Comparison of ENCODE assay signal across 8 mouse cellular contexts in genomic region chr11:110167459-110168251, GRCm38 (mm10). TPM values are rescaled to one million over a fixed set of nuclear protein-coding genes. Genes with fewer than 3 reads are reported as not detected.
DNase-seq lines count a peak whose midpoint lies in the region; ATAC-seq lines count a peak whose summit lies in the region.

Abca9 (minus strand) TSS chr11:110168196.

- H3K27me3 ChIP-seq in embryonic facial prominence, embryonic 13.5 days, result no peaks in the 10 kb centered on the region

- 29% methylated on average over 12 of the region's 12 CpGs for WGBS in embryonic facial prominence, embryonic 13.5 days

- no peak for ATAC-seq in embryonic facial prominence, embryonic 13.5 days (ENCODE audit: insufficient number of reproducible peaks, insufficient read depth, low FRiP score, low TSS enrichment, low read depth)
- no peak for ATAC-seq in megakaryocyte-erythroid progenitor cell, adult 5-6 weeks (replicated peaks; ENCODE audit: low FRiP score, low TSS enrichment, poor library complexity, severe bottlenecking)

- H3K9ac ChIP-seq in embryonic facial prominence, embryonic 13.5 days, result no peak within 1 kb of the TSS

- intact Hi-C loops in heart, postnatal 10 days (cut with DNase I), result no loop called here
- intact Hi-C loops in left cerebral cortex, postnatal 25 days (cut with DNase I), result no loop called here

- H3K27ac ChIP-seq in embryonic facial prominence, embryonic 13.5 days, result peak within 1 kb of the TSS; percentile 86

- H3K9me3 ChIP-seq in embryonic facial prominence, embryonic 13.5 days, result no peaks in the 10 kb centered on the region

- peaks cover 18% of the 10 kb centered on the region for H3K4me1 ChIP-seq in embryonic facial prominence, embryonic 13.5 days

- peak; percentile 44 for DNase-seq in gastrocnemius, adult 18-20 months (ENCODE audit: low spot score)
- no peak for DNase-seq in gastrocnemius, adult 8-10 months (ENCODE audit: low spot score in 2 of 2)
- no peak for DNase-seq in adrenal gland, adult 18-20 months (ENCODE audit: low spot score in 2 of 2)
- DNase-seq in heart, postnatal 10 days, result peak; percentile 48 to 57
- DNase-seq in left cerebral cortex, postnatal 25 days (ENCODE audit: low spot score in 2 of 2), result peak; percentile 42 to 75
- DNase-seq in ovary, postnatal 14 days (ENCODE audit: low spot score), result peak; percentile 17

- H3K4me3 ChIP-seq in embryonic facial prominence, embryonic 13.5 days, result peak within 1 kb of the TSS; percentile 23

- H3K36me3 ChIP-seq in embryonic facial prominence, embryonic 13.5 days, result no peaks in the 10 kb centered on the region

- peak within 1 kb of the TSS; percentile 42 for H3K4me2 ChIP-seq in embryonic facial prominence, embryonic 13.5 days

RNA-seq across cellular contexts. Expression of gene Abca9, which starts in this region (rescaled TPM):
- 10 to 100 TPM in 1 of 2 experiments, 1 to 10 TPM in 1; 8.4 to 12.9 TPM for total RNA-seq in gastrocnemius, adult 18-20 months (2021)
- total RNA-seq in gastrocnemius, adult 8-10 months (2022), result 10 to 100 TPM in 1 of 4 experiments, 1 to 10 TPM in 3; 6.8 to 10.3 (median 7.8) TPM
- total RNA-seq in adrenal gland, adult 18-20 months (2021), result 10 to 100 TPM; 20.4 to 21.1 TPM
- 4.7 and 4.8 TPM in 2 replicates for polyA plus RNA-seq in embryonic facial prominence, embryonic 13.5 days (2015; fragmentation: Nextera tagmentation; extraction: Ambion mirVana)
- total RNA-seq in heart, postnatal 10 days (2021), result 10 to 100 TPM; 15.6 to 17.0 TPM
- 1 to 10 TPM; 7.2 to 7.9 TPM for total RNA-seq in left cerebral cortex, postnatal 25 days (2021)
- not detected in 2 replicates for total RNA-seq in megakaryocyte-erythroid progenitor cell, adult 5-6 weeks (2014; fragmentation: Nextera tagmentation)
- total RNA-seq in megakaryocyte-erythroid progenitor cell, adult 5-6 weeks (2017), result 0.19 TPM in 1 of 2 replicates, not detected in the other

Comparison
In these comparisons a context has a peak if more than half of its experiments do, and no peak if none do; other contexts are left out.
1. RNA of gene Abca9 (total RNA-seq): 20.4 to 21.1 TPM in adrenal gland, adult 18-20 months, 15.6 to 17.0 TPM in heart, postnatal 10 days, 8.4 to 12.9 TPM in gastrocnemius, adult 18-20 months, 6.8 to 10.3 TPM in gastrocnemius, adult 8-10 months and 7.2 to 7.9 TPM in left cerebral cortex, postnatal 25 days; 0.19 TPM in megakaryocyte-erythroid progenitor cell, adult 5-6 weeks; every median in the first group is over 4 times any median in the second.
2. DNase-seq: peak in gastrocnemius, adult 18-20 months (single experiment), heart, postnatal 10 days (2 of 2), left cerebral cortex, postnatal 25 days (2 of 2) and ovary, postnatal 14 days (single experiment); none in gastrocnemius, adult 8-10 months (0 of 2) and adrenal gland, adult 18-20 months (0 of 2).